Mouse (Mus musculus): Measurements from ENCODE around the gene Crhr1. TPM values are rescaled to one million over a fixed set of nuclear protein-coding genes. Genes with fewer than 3 reads are reported as not detected.

The Crhr1 gene
- polyA plus RNA-seq, 1 experiment = not detected

DNA sequence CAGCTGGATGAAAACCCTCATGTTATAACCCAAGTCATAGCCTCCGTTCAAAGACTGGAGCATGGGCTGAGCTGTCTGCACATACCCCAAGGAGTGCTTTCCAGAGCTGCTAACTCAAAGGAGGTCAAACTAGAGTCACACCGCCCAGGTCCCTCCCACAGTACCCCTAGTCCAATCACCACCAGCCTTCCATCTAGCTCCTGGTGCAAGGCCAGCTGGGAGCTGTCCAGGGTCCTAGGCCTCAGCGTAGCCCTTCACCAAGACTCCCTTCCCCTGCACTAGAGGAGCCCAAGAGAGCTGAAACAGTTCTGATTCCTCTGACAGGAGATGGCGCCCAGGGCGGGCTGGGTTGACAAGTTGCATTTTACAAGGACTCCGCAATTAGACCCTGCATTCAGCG, 18.0 kb upstream of the Crhr1 start:
- H3K36me3 ChIP-seq (ENCODE audit: control insufficient read depth, insufficient read depth) = no peaks in the 10 kb centered on the region
- peaks cover 4% of the 10 kb centered on the region for H3K27me3 ChIP-seq (ENCODE audit: control insufficient read depth, insufficient read depth, insufficient read length)
- no peak overlapping the region for H3ac ChIP-seq (ENCODE audit: control insufficient read depth, insufficient read length)
- H3K79me2 ChIP-seq (ENCODE audit: control insufficient read depth, insufficient read depth) = no peaks in the 10 kb centered on the region
- H3K4me2 ChIP-seq (ENCODE audit: low read depth) = no peak overlapping the region
- TF ChIP-seq MYOG (IDR thresholded peaks at IDR 0.05; ENCODE audit: control insufficient read depth in 1 of 3, insufficient read depth in 1 of 3, insufficient read length in 2 of 3, low read depth in 2 of 3) = no peak
- TF ChIP-seq REST (IDR thresholded peaks at IDR 0.05; ENCODE audit: insufficient read depth, insufficient read length) = peak; percentile 96
- no peak for TF ChIP-seq POLR2A (IDR thresholded peaks at IDR 0.05; ENCODE audit: insufficient read length, low read depth)
- no peak overlapping the region for H3K4me3 ChIP-seq

DNA sequence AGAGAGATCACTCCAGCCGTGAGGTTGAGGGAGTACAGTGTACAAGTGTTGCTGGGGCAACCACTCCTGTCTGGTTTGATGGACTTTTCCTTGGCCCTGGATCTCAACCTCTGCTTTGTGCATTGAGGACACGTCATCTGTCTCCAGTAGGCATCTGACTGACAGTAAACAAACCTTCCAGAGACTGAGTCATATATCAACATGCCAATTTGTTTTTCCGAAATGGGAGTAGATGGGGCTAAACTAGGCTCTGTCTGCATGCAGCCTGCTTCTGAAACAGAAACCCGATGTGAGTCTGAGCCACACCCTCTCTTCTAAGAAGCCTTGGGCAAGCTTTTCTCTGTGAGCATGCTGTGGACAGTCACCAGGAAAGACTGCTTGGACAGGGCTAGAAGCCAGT, 14.3 kb upstream of the Crhr1 start:
- Histone ChIP-seq H3K36me3 (ENCODE audit: control insufficient read depth, insufficient read depth) (no peaks in the 10 kb centered on the region), H3K27me3 (ENCODE audit: control insufficient read depth, insufficient read depth, insufficient read length) (no peaks in the 10 kb centered on the region), H3K79me2 (ENCODE audit: control insufficient read depth, insufficient read depth) (no peaks in the 10 kb centered on the region), H3K4me2 (ENCODE audit: low read depth) (no peak overlapping the region), H3K4me3 (no peak overlapping the region), H3ac (ENCODE audit: control insufficient read depth, insufficient read length) (no peak overlapping the region)
- TF ChIP-seq CEBPB (IDR thresholded peaks at IDR 0.05; ENCODE audit: insufficient read depth, poor library complexity, severe bottlenecking) = no peak

DNA sequence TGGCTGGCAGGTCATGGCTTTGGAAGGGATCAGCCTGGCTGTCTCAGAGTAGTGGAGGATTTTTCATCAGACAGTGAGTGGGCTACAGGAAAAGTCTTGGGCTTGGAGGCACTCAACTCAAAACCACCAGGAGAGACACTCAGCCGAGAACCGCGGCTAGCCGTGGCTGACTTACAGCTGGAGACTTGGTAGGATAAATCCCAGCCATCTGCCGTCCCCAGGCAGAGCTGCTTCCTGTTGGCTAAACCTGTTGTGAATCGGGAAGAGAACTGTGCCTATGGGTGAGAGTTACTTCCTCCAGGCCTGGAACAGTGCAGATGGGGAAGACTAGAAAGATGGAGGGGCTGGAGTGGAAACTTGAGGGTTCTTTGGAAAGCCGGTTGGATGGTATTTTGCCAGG, 9.7 kb upstream of the Crhr1 start:
- Histone ChIP-seq H3K4me2 (ENCODE audit: low read depth) (no peak overlapping the region), H3K36me3 (ENCODE audit: control insufficient read depth, insufficient read depth) (no peaks in the 10 kb centered on the region), H3ac (ENCODE audit: control insufficient read depth, insufficient read length) (no peak overlapping the region), H3K4me3 (no peak overlapping the region), H3K79me2 (ENCODE audit: control insufficient read depth, insufficient read depth) (no peaks in the 10 kb centered on the region), H3K27me3 (ENCODE audit: control insufficient read depth, insufficient read depth, insufficient read length) (peaks cover 14% of the 10 kb centered on the region)
- TF ChIP-seq MYOD1 (IDR thresholded peaks at IDR 0.05; ENCODE audit: control insufficient read depth in 1 of 3, insufficient read length in 2 of 3, low read depth in 2 of 3) = no peak
- no peak for TF ChIP-seq USF1 (IDR thresholded peaks at IDR 0.05; ENCODE audit: low read depth)
- no peak for TF ChIP-seq CEBPB (IDR thresholded peaks at IDR 0.05; ENCODE audit: insufficient read depth, poor library complexity, severe bottlenecking)
- no peak for TF ChIP-seq TCF12 (IDR thresholded peaks at IDR 0.05; ENCODE audit: insufficient read depth, poor library complexity, severe bottlenecking)
- no peak for TF ChIP-seq MAX (IDR thresholded peaks at IDR 0.05; ENCODE audit: low read depth)
- TF ChIP-seq POLR2A (IDR thresholded peaks at IDR 0.05; ENCODE audit: insufficient read length, low read depth) = no peak
- TF ChIP-seq E2F4 (IDR thresholded peaks at IDR 0.05; ENCODE audit: insufficient read depth) = no peak
- TF ChIP-seq REST (IDR thresholded peaks at IDR 0.05; ENCODE audit: insufficient read depth, insufficient read length) = no peak
- no peak for TF ChIP-seq POLR2AphosphoS2 (IDR thresholded peaks at IDR 0.05; ENCODE audit: insufficient read length, low read depth)
- no peak for TF ChIP-seq MYOG (IDR thresholded peaks at IDR 0.05; ENCODE audit: control insufficient read depth in 1 of 3, insufficient read depth in 1 of 3, insufficient read length in 2 of 3, low read depth in 2 of 3)
- no peak for TF ChIP-seq TCF3 (IDR thresholded peaks at IDR 0.05; ENCODE audit: insufficient read length, low read depth)
- no peak for TF ChIP-seq SRF (IDR thresholded peaks at IDR 0.05; ENCODE audit: control insufficient read depth, insufficient read length, low read depth)

DNA sequence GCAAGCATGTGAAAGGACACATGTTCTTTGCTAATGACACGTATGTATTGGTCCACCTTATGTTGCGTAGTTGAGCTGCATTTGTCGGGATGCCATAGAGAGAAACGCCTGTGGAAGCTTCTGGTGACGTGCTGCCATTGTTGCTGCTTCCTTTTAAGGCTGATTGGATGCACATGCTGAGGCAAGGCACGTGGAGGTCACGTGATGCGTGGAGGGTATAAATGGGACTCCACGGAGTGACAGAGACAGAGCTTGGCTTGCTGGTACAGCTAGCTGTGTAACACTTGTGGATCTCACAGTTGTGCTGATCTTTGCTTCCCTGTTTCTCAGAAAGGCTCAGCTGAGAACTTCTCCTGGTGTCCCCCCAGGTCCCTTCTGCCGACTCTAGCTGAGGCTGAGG, 9.2 kb upstream of the Crhr1 start:
- Histone ChIP-seq H3K36me3 (ENCODE audit: control insufficient read depth, insufficient read depth) (no peaks in the 10 kb centered on the region), H3K4me2 (ENCODE audit: low read depth) (no peak overlapping the region), H3ac (ENCODE audit: control insufficient read depth, insufficient read length) (no peak overlapping the region), H3K4me3 (no peak overlapping the region), H3K27me3 (ENCODE audit: control insufficient read depth, insufficient read depth, insufficient read length) (peaks cover 14% of the 10 kb centered on the region), H3K79me2 (ENCODE audit: control insufficient read depth, insufficient read depth) (no peaks in the 10 kb centered on the region)
- TF ChIP-seq USF1 (IDR thresholded peaks at IDR 0.05; ENCODE audit: low read depth) (peak; percentile 14), MAX (IDR thresholded peaks at IDR 0.05; ENCODE audit: low read depth) (no peak)

DNA sequence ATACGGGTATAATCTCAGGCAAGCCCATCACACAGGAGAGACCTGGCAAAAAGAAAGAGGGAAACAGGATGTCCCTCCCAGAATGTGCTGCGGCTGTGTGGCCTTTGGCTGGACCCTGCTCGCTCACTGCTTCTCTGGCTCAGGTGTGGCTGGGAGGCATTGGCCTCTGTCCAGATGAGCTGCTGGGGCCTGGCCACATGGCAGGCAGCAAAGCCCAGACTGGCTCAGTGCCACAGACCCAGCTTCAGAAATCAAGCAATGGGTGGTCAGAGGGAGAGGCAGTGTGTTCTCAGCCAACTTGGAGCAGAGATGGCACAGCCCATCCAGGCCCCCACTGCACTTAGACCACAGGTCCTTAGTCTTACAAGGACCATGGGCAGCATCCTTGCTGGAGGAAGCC, 8.1 kb upstream of the Crhr1 start:
- no peak overlapping the region for H3K4me3 ChIP-seq
- no peaks in the 10 kb centered on the region for H3K79me2 ChIP-seq (ENCODE audit: control insufficient read depth, insufficient read depth)
- no peaks in the 10 kb centered on the region for H3K36me3 ChIP-seq (ENCODE audit: control insufficient read depth, insufficient read depth)
- H3ac ChIP-seq (ENCODE audit: control insufficient read depth, insufficient read length) = no peak overlapping the region
- H3K4me2 ChIP-seq (ENCODE audit: low read depth) = no peak overlapping the region
- TF ChIP-seq POLR2A (IDR thresholded peaks at IDR 0.05; ENCODE audit: insufficient read length, low read depth) (no peak), SRF (IDR thresholded peaks at IDR 0.05; ENCODE audit: control insufficient read depth, insufficient read length, low read depth) (no peak)
- peaks cover 14% of the 10 kb centered on the region for H3K27me3 ChIP-seq (ENCODE audit: control insufficient read depth, insufficient read depth, insufficient read length)

DNA sequence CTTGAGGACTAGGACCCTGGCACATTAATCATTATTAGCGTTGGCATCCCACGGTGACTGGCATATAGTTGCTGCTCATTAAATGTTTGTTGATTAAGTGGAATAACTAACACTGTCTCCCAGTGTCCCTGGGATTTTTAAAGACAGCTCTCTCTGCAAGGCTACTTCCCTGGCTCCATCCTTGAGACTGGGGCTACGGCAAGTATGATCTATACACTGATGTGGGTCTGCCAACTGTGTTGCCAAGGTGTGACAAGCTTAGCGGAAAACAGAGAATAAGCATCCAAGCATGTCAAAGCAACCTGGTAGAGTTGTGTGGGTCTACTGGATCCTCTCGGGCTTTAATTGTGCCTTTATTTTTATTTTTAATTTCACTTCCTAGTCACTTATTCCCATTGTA, 3.2 kb upstream of the Crhr1 start:
- TF ChIP-seq TCF12 (IDR thresholded peaks at IDR 0.05; ENCODE audit: insufficient read depth, poor library complexity, severe bottlenecking) (no peak), POLR2AphosphoS2 (IDR thresholded peaks at IDR 0.05; ENCODE audit: insufficient read length, low read depth) (no peak), REST (IDR thresholded peaks at IDR 0.05; ENCODE audit: insufficient read depth, insufficient read length) (no peak), POLR2A (IDR thresholded peaks at IDR 0.05; ENCODE audit: insufficient read length, low read depth) (no peak), SRF (IDR thresholded peaks at IDR 0.05; ENCODE audit: control insufficient read depth, insufficient read length, low read depth) (no peak), MAX (IDR thresholded peaks at IDR 0.05; ENCODE audit: low read depth) (no peak), USF1 (IDR thresholded peaks at IDR 0.05; ENCODE audit: low read depth) (no peak), MYOD1 (IDR thresholded peaks at IDR 0.05; ENCODE audit: control insufficient read depth in 1 of 3, insufficient read length in 2 of 3, low read depth in 2 of 3) (no peak), TCF3 (IDR thresholded peaks at IDR 0.05; ENCODE audit: insufficient read length, low read depth) (no peak)
- Histone ChIP-seq H3K4me3 (no peak overlapping the region), H3K36me3 (ENCODE audit: control insufficient read depth, insufficient read depth) (no peaks in the 10 kb centered on the region), H3ac (ENCODE audit: control insufficient read depth, insufficient read length) (no peak overlapping the region), H3K79me2 (ENCODE audit: control insufficient read depth, insufficient read depth) (no peaks in the 10 kb centered on the region), H3K4me2 (ENCODE audit: low read depth) (no peak overlapping the region), H3K27me3 (ENCODE audit: control insufficient read depth, insufficient read depth, insufficient read length) (peaks cover 57% of the 10 kb centered on the region)
